Mouse (Mus musculus) adrenal gland, adult 2 months (tissue): ENCODE measurements around the gene Gnat2. TPM values are rescaled to one million over a fixed set of nuclear protein-coding genes. Genes with fewer than 3 reads are reported as not detected.
A peak's percentile ranks its signal among the peaks of the same experiment; 100 is the strongest.

ENCODE experiments used
- DNase-seq: peaks from one replicate; pipeline ENCODE4 v3.0.0; 2021
- polyA plus RNA-seq: library from polyadenylated mRNA; depleted of rRNA; stranded (reverse); fragments of >200 nt; gene quantifications from 2 replicates; pipeline ENCODE4 v1.2.3, GENCODE M21; 2012
- total RNA-seq, 2 experiments: library from RNA; stranded (reverse); gene quantifications; 2 replicates each; pipeline ENCODE4 v1.2.3; 2021

Gene Gnat2
- total and polyA plus RNA-seq, 3 experiments, result 10.1 to 13.1 (median 12.3) TPM

DNA sequence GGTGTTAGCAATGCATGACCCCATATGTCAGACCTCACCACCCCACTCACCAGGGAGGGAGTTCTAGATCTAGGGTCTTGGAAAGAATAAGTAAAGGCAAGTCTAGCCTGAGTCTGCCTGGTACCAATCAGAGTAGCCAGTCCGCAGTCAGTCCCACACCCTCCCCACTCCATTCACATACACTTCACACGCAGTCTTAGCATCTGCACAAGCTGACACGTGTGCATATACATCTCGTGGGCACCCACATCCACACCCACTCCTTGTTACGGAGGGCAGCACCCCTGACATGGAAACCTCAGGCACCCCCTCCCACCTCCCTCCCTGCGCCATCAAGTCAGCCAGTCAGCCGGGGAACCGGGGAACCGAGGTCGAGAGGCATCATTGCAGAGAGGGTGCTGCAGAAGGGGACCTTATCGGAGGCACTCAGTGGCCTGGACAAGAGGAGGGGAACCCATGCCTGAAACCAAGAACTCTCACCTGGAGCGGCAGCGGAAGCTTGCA lies 7.8 kb upstream of the Gnat2 start:
- DNase-seq, result no peak

DNA sequence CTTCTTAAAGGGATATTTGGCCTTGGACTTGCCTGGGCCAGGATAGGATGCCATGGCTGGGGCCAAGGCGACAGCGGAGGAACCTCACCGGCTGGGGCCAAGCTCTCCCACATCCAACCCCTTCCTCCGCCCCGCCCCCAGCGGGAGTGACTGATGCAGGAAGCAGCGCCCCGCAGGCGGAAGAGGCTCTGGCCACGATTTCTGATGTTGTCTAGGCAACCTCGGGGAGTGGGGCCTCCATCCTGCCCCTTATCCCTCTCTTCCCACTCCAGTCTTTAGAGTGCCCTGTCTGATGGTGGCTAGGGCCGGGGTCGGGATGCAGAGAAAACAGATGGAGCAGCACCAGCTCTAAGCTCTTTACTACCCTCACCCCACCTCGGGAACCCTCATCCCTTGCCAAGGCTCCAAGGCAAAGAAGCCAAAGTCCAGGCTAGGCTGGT lies 7.3 kb upstream of the Gnat2 start:
- DNase-seq, result peak; percentile 98

DNA sequence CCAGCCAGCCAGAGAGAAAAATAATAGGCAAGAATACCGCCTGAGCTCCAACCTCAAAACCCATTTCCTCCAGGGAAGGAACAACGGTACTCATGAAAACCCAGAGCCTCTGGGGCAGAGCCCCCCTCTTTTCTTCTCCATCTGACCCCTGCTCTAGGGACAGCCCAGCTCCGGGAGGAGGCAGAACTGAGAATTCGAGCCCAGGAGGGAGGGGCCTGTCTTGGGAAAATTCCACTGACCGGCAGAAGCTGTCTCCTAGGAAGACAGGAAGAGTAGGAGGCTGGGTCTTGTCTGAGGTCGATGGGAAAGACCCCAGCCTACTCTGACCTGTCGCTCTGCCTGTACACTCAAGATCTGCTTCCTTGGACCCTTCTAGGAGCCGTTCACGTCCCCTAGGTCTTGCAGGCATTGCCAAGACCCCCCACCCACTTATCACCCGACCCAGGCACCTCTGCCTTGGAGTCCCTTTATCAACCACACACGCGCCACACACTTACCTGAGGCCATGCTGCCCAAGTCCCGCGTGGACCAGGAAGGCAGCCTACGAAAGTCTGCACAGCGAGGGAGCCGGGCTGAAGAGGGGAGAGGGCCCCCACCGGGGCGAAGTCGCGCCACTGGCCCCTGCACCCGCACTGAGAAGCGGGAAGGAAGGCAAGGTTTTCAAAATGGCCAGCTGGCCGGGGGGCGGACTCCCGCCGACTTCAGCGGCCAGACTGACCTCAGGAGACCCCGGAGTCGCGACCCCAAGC lies 6.7 kb upstream of the Gnat2 start:
- DNase-seq, result peak; percentile 95

DNA sequence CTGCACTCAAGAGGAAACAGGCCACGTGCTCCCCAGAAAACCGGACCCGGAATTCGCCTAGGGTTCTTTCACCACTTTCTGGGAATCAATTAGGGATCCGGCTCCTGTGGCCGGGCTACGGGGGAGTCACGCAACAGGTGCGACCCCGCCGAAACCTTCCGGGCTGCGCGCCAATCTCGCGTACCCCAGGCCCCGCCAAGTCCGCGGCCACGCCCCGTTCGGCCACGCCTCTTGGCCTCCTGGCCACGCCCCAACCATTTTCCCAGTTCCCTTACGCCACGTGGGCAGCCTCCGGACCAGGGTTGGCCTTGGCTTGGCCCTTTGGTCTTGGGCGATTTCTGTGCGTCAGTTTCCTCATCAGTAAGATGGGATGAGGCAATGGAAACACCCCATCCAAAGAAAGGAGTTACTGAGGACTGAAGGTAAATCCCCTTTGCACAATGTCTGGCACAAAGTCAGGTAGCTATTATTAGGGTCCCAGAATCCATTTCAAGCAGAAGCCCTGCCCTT lies 6.1 kb upstream of the Gnat2 start, which contains the start of gene Ampd2:
TSS of gene Ampd2 (minus strand) at position 182 of the 510 bp plus-strand sequence.
- peak; percentile 96 for DNase-seq

DNA sequence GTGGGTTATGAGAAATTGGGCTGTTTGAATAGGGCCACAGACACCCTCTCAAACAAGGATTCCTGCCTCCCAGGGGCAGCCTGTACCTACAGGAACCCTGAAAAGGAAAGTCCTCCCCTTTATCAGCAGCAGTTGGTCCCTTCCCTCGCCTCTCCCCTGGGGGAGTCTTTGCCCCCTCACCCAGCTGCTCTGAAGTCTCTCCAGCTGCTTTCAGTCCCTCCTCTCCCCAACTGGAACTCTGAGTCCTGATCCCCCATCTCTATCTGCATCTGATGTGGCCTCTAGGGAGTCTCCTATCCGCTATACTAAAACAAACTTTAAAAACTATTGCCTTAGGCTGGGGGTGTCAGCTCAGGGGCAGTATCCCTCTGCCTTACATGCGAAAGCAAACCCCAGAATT lies 5.3 kb upstream of the Gnat2 start:
- DNase-seq, result peak; percentile 45

DNA sequence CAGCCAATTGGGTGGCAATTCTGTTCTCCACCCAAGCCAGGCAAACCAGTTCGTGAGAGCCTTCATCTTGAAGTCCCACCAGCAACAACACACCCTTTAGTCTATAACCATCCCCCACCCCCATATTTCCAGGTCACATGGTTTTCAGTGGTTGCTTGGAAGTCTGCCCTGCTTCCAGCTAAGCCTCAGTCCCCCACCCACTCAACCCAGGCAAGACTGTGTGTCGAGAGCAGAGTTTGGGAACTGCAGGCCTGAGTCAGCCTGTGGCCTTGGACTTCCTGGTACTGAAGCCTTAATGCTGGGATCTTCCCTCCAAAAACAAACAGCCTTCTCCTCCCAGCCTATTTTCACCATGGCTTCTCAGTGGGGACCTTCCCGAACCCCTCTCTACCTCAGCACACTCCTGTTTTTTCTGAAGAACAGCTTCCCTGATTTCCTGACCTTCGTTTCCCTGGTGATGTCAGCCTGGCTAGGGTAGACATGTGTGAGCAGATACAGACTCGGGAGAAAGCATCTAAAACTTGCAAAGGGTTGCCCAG lies 3.7 kb upstream of the Gnat2 start:
- peak; percentile 78 for DNase-seq

DNA sequence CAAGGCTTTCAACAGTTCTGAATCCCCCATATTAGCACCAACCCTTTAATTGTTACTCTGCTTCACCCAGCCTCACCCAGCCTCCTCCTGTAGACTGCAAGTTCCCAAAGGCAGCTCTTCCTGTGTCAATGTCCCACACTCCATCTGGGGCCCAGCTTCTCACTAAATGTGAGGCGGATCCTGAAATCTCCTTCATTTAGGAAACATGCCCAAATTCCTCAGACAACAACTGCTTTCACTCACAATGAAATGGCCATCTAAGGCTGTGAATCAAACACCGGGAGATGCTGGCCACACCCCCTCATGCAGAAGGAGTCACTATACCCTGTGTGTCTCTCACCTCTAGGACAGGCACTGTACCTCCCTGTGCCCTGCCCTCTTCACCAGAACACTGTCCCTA lies 2.7 kb upstream of the Gnat2 start:
- no peak for DNase-seq

DNA sequence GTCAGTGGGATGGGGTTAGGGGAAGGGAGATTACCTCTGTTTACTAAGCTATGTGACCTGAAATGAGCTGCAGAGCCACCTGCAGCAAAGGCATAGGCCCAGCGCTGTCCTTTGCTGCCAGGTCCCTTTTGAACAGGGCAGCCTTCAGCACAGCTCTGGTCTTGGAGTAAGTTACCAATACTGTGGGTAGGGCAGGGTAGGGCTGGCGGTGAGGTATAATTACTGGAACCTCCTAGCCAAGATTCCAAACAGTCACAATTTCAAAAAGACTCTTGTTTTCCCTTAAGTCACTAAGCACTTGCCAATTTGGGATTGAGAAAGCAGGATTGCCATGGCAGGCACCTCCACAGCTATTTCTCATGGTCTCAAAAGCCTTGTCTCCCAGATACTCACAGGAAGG lies 2.0 kb upstream of the Gnat2 start:
- DNase-seq, result no peak

DNA sequence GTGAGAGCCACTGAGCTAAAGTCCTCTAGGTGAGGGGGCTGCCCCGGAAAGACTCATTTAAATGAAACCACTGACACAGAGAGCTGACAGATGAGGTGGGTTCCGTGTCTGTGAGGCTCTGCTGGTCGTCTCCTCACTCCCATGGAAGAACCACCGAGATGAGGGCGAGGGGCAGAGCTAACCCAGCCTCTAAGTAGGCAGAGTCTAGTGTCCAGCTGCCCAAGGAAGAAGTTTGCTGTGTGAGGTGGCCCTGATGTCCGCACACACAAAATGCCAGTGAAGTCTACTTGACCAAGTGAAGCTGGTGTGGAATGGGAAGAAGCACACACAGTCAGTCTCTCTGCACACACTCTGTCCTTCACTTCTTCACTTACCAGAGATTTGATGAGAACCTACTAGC lies 559 bp upstream of the Gnat2 start:
- peak; percentile 25 for DNase-seq

DNA sequence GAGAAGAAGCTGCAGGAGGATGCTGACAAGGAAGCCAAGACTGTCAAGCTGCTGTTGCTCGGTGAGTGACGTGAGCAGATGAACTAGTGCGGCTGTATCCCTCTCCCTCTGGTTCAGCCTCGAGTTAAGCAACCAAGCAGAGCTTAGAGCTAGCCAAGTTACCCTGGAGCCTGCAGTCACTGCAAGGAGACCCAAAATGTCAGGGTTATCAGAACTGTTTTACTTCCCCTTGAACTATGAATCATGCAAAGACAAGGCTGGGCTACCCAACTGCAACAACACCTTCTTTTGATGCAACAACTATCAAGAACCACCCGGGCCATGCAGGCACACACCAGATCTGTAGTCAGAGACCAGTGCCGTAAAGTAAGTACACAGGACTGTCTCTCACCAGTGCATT lies 717 bp downstream of the Gnat2 start:
- DNase-seq, result peak; percentile 85

DNA sequence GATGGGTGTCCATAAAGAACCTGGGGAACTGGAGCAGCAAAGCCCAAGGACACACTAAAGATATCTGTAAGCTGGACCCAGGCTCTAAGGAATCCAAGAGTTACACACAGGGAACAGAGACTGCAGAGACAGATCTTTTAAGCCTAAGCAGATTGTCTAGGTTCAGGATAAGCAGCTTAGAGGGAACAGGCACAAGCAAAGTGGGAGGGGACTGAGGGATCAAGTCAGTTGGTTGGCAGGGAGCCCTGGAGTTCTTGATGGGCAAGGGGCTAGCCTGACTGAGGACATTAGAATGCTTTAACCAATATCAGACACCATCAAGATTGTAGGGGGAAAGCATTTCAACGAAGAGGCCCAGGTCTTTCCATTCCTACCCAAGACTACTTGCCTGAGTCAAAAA lies 1.6 kb downstream of the Gnat2 start:
- DNase-seq, result peak; percentile 50

DNA sequence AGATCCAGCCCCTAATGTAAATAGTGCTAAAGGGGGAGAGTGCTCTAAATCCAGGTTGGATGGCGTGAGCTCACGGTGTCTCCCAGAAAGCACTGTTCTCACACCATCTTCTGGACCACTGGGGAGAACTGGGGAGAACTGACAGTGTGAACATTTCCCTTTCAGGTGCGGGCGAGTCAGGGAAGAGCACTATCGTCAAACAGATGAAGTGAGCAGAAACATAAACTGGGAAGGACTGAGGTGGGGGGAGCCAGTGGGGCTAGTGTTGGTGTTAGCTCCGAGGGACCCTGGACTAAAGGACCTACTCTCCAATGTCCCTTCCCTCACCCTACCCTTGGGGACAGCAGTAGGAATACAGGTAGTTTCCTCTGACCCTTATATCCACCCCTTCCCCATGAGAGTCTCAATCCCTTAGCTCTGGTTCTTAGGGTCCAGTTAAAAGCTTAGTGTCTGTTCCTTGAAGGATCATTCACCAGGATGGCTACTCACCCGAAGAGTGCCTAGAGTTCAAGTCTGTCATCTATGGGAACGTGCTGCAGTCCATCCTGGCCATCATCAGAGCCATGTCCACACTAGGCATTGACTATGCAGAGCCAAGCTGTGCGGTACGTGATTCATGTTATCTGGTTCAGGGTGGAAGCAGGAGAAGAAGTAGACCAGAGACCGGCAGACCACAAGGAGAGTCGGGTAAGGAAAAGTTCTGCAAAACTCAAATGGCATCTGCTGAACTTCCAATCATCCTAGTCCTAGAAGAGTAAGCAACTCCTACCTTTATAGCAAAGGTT lies 2.6 kb downstream of the Gnat2 start:
- DNase-seq, result no peak

DNA sequence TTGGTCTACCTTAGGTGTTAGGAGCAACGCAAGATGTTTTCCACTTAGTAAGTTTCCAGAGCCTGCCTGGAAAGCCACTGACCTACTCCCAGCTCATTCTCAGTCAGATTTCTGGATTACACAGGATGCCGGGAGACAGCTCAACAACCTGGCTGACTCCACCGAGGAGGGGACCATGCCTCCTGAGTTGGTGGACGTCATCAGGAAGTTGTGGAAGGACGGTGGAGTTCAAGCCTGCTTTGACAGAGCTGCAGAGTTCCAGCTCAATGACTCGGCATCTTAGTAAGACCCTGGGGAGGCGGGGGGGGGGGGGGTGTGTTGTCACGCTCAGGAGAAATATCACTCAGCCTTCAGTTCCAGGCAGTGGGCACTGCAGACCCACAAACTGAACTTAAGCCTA lies 3.6 kb downstream of the Gnat2 start:
- DNase-seq, result peak; percentile 52

DNA sequence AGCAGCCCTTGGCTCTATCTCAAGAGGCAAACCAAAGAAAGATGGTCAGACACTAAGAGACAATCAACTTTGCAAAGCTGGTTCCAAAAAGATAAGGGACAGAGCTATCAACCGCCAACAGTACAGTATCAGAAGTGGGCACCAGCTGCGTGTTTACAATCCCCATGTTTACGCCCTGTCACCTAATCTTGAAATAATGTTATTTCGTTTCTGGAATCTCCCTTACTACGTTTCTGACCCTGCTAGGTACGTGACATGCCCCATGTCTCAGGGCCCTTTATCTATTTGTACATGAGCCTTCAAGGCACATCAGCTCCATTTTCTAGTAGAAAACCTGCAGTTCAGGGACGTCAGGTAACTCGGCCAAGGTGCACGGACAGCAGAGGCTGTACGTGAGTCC lies 4.1 kb downstream of the Gnat2 start:
- no peak for DNase-seq

DNA sequence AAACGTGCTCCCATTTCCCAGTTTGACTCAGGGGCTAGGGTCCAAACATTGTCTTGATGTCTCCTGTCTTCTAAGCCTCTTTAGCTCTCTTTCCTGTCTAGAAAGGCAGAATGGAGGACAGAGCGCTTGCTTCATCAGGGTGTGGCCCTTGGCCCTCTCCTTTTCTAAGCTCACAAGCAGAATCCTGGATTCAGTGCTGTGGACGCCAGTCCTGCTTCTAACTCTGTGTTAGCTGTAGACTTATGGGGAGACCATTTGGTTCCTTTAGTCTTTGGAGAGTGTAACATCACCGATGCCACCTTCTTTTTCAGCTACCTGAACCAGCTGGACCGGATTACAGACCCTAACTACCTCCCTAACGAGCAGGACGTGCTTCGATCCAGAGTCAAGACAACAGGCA lies 5.1 kb downstream of the Gnat2 start:
- DNase-seq, result no peak

DNA sequence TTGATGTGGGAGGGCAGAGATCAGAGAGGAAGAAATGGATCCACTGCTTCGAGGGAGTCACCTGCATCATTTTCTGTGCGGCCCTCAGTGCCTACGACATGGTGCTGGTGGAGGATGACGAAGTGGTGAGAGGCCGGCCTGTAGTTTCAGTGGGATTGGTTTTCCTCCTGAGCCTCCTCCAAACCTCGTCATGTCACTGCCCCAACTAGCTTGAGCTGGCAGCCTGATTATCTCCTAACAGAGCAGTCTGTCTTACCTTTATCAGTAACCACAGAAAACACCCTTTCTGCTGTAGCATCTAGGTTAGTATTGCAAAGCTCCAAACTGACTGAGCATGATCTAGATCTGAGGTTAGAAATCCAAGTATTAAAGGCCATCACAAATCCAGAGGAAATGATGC lies 5.7 kb downstream of the Gnat2 start:
- DNase-seq, result no peak

DNA sequence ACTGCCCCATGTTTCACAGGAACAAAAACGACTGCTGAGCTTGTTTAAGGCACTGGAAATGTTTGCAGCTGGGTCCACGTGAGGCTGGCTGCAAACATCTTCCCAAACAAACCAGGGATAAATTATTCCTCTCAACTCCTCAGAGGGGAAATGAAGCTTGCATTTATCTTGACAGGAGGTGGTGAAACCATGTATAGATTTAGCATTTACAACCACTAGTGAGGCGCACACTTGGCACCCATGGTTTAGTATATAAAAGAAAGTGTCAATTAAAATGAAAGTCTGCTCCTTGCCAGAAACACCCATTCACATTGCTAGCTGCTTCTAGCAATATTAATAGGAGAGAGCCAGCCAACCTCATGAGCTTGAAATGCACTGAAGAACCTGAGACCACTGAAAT lies 9.0 kb downstream of the Gnat2 start:
- no peak for DNase-seq

DNA sequence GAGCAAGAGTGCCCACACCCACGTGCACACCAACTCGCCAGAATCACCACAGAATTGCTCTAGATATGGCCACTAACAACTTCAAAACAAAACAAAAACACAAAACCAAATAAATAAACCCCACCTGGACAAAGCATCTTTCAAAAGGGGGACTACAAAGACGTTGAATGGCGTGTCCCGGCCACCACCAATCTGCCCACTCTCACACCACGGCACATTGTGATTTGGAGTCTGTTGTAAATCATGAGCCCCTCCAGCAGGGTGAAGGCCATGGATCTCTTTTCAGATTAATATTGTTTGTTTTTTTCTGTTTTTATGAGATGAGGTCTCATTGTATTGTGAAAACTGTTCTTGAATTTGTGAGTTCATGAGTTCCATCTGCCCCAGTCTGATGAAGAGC lies 9.5 kb downstream of the Gnat2 start:
- no peak for DNase-seq

DNA sequence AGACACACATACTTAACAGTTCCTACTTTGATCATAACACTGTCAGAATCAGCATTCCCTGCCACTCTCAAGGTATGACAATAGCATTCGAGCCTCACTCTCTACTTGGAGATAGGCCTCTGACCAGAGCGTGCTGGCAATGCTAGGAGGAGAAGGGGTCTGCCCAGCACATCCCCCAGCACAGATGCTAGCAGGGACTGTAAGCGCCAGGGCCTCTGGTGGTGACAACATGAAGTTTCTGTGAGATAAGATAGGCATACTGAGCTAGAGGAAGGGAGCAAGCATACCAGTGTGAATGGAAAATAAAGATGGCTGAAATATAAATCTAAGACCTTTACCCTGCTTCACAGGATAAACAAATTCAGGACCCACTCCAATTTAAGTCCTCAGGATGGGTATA lies 12.7 kb downstream of the Gnat2 start:
- no peak for DNase-seq

DNA sequence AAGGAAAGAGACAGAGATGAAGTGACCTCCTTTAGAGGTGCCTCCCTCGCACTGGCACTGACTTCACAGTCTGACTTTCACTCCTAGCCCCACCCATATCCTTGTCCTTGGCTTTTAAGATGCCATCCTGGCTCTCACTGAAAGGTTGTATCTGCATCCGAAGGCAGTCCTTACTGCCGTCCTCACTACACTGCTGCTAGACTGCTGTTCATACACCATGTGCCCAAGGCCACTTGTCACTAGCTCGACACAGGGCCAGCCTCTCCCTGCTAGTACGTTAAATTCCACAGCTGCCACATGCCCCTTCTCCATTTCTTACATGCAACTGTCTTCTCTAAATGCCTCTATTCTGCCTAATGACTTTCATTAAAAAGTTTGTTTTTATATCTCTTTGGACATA lies 18.7 kb downstream of the Gnat2 start:
- DNase-seq, result peak; percentile 47

DNA sequence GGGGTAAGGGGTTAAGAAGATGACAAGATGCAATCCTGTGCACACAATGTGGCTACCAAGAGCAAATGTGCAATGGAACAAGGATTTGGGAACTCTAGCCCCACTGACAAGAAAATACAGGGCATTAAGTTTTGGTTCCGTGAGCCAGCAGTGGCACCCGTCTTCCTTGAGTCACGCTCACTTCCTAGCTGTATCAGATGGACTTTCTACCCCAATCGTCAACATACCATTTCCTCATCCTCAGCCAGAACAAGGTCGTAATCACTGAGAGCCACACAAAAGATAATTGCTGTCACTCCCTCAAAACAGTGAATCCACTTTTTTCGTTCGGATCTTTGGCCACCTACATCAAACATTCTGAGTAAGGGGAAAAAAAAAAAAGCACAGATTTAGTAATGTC lies 19.7 kb downstream of the Gnat2 start:
- no peak for DNase-seq

DNA sequence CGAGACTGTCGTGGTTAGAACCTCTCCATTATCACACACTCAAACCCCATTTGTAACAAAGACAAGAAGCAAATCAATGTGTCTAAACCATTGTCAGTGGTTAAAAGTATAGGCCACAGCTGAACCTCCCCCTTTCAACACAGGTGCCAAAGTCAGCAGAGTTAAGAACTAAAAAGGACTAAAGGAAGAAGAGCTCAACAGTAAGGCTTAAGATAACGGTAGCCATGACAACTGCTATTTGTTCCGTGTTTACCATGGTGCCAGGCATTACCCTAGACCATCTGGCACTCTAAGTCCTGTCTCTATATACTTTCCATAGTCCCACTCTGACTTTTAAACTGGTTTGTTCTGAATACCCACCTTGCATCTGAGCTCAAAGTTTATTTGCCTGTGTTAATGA lies 20.1 kb downstream of the Gnat2 start:
- no peak for DNase-seq
